Mouse (Mus musculus) cerebellum, adult 2 months (tissue): ENCODE measurements at regions not wholly inside any gene's neighbourhood (a gene's known extent, or its start where the extent isn't known, plus 50 kb on each side); places are given as distances from the start of the nearest gene placed in this dataset.

ENCODE experiments used
- DNase-seq, 2 experiments: peaks; one replicate each; pipeline ENCODE4 v3.0.0; 2021
- H3K27ac ChIP-seq: fragments of 200-500 bp; 2 replicates; pipeline ENCODE4 v1.5.1; 2012; ENCODE audit warnings: low read length, control low read depth, inconsistent platforms; ENCODE audit not compliant: insufficient read depth
- H3K27me3 ChIP-seq: fragments of 200-500 bp; 2 replicates; pipeline ENCODE4 v1.6.1; 2012; ENCODE audit warnings: inconsistent platforms, mild to moderate bottlenecking, low read length, moderate library complexity; ENCODE audit not compliant: control insufficient read depth, insufficient read depth
- H3K4me1 ChIP-seq: fragments of 200-500 bp; 2 replicates; pipeline ENCODE4 v1.6.1; 2011; ENCODE audit warnings: low read length; ENCODE audit not compliant: control insufficient read depth, insufficient read depth
- H3K4me3 ChIP-seq: fragments of 200-500 bp; replicated peaks from 2 replicates; pipeline ENCODE3; 2011; ENCODE audit warnings: mild to moderate bottlenecking, low read depth, low read length, control low read depth; ENCODE audit not compliant: insufficient read depth
- CTCF ChIP-seq: fragments of 200-500 bp; IDR thresholded peaks from 2 replicates; pipeline ENCODE4 v1.5.1; 2011; ENCODE audit warnings: low read depth, mild to moderate bottlenecking, control low read depth, low read length, moderate library complexity, borderline replicate concordance; ENCODE audit not compliant: insufficient read depth
- POLR2A ChIP-seq: fragments of 200-500 bp; IDR thresholded peaks from 2 replicates; pipeline ENCODE4 v1.6.1; 2011; ENCODE audit warnings: low read length, control low read depth, borderline replicate concordance; ENCODE audit not compliant: insufficient read depth
- WGBS: fragments of 180-500 bp; shearing (Covaris S2); methylation state at CpG from one replicate; pipeline ENCODE4 v1.1.7; 2018; 5-methylcytosine and 5-hydroxymethylcytosine counted together

- Histone ChIP-seq H3K27me3 (no peaks in the 10 kb centered on the region), H3K4me1 (no peaks in the 10 kb centered on the region), H3K4me3 (no peak overlapping the region), H3K27ac (no peak overlapping the region)
- WGBS, result 63% methylated on average over 1 of the region's 1 CpGs
- TF ChIP-seq POLR2A (no peak), CTCF (no peak)
- DNase-seq, result no peak
Observed at GRCm38 (mm10) chr2:12746856-12747255, 177.0 kb upstream of the Pter start.

- no peaks in the 10 kb centered on the region for H3K27me3 ChIP-seq
- TF ChIP-seq CTCF, result no peak
- TF ChIP-seq POLR2A, result no peak
- no peak for DNase-seq
Observed at GRCm38 (mm10) chr2:12758816-12759215, 165.0 kb upstream of the Pter start.

GRCm38 (mm10) chr2:12759931-12760330 lies 163.9 kb upstream of the Pter start:
- Histone ChIP-seq H3K4me3 (no peak overlapping the region), H3K27me3 (no peaks in the 10 kb centered on the region), H3K27ac (no peak overlapping the region), H3K4me1 (no peaks in the 10 kb centered on the region)
- TF ChIP-seq CTCF, result no peak
- no peak for TF ChIP-seq POLR2A
- DNase-seq, result no peak
- WGBS, result 90% methylated on average over 3 of the region's 3 CpGs

More at GRCm38 (mm10) chr2:12758816-12759215, 165.0 kb upstream of the Pter start:
- Histone ChIP-seq H3K4me1 (no peaks in the 10 kb centered on the region), H3K4me3 (no peak overlapping the region), H3K27ac (no peak overlapping the region)
- WGBS, result 21% methylated on average over 1 of the region's 1 CpGs

GRCm38 (mm10) chr2:12761461-12761860 lies 162.4 kb upstream of the Pter start:
- Histone ChIP-seq H3K27ac (no peak overlapping the region), H3K27me3 (no peaks in the 10 kb centered on the region), H3K4me1 (no peaks in the 10 kb centered on the region), H3K4me3 (no peak overlapping the region)
- TF ChIP-seq CTCF (no peak), POLR2A (no peak)
- WGBS, result 78% methylated on average over 3 of the region's 3 CpGs
- DNase-seq, result no peak

GRCm38 (mm10) chr2:12764510-12764909 lies 159.3 kb upstream of the Pter start:
- no peak overlapping the region for H3K27ac ChIP-seq
- H3K4me3 ChIP-seq, result no peak overlapping the region
- 98% methylated on average over 1 of the region's 1 CpGs for WGBS
- no peak for DNase-seq
- H3K4me1 ChIP-seq, result no peaks in the 10 kb centered on the region
- TF ChIP-seq POLR2A (no peak), CTCF (no peak)
- no peaks in the 10 kb centered on the region for H3K27me3 ChIP-seq

- DNase-seq, result no peak
- WGBS, result 85% methylated on average over 2 of the region's 2 CpGs
- TF ChIP-seq CTCF, result no peak
- no peak for TF ChIP-seq POLR2A
- Histone ChIP-seq H3K4me1 (no peaks in the 10 kb centered on the region), H3K4me3 (no peak overlapping the region), H3K27me3 (no peaks in the 10 kb centered on the region), H3K27ac (no peak overlapping the region)
Observed at GRCm38 (mm10) chr2:12765336-12765735, 158.5 kb upstream of the Pter start.

- Histone ChIP-seq H3K4me1 (no peaks in the 10 kb centered on the region), H3K27me3 (no peaks in the 10 kb centered on the region), H3K4me3 (no peak overlapping the region), H3K27ac (no peak overlapping the region)
- WGBS, result 23% methylated on average over 3 of the region's 3 CpGs
- TF ChIP-seq CTCF (no peak), POLR2A (no peak)
- DNase-seq, result peak in 1 of 2 experiments; percentile 1
Observed at GRCm38 (mm10) chr2:12776866-12777265, 147.0 kb upstream of the Pter start.

GRCm38 (mm10) chr2:12777696-12778095 lies 146.1 kb upstream of the Pter start:
- Histone ChIP-seq H3K4me1 (no peaks in the 10 kb centered on the region), H3K4me3 (no peak overlapping the region), H3K27me3 (no peaks in the 10 kb centered on the region), H3K27ac (no peak overlapping the region)
- 30% methylated on average over 2 of the region's 2 CpGs for WGBS
- no peak for DNase-seq
- TF ChIP-seq CTCF (no peak), POLR2A (no peak)

GRCm38 (mm10) chr2:12792596-12792995 lies 131.2 kb upstream of the Pter start:
- WGBS, result 78% methylated on average over 2 of the region's 2 CpGs
- no peak for DNase-seq
- no peak overlapping the region for H3K27ac ChIP-seq
- TF ChIP-seq CTCF (no peak), POLR2A (no peak)
- H3K4me3 ChIP-seq, result no peak overlapping the region
- no peaks in the 10 kb centered on the region for H3K27me3 ChIP-seq
- H3K4me1 ChIP-seq, result no peaks in the 10 kb centered on the region
